Mouse (Mus musculus) spleen, postnatal 10 days (tissue): Measurements from ENCODE around the gene Nupl2.

Experiments
- DNase-seq, 2 experiments: peaks; one replicate each; pipeline ENCODE4 v3.0.0; 2021 to 2022; ENCODE audit warnings: low spot score in 2 of 2

The Nupl2 gene

GRCm38 (mm10) chr5:24208505-24208904 lies 43.7 kb downstream of the Nupl2 start:
- DNase-seq, result no peak

GRCm38 (mm10) chr5:24213861-24214546 lies 49.2 kb downstream of the Nupl2 start:
- DNase-seq, result no peak

GRCm38 (mm10) chr5:24214547-24214878 lies 49.8 kb downstream of the Nupl2 start:
- no peak for DNase-seq

GRCm38 (mm10) chr5:24214900-24215299 lies 50.1 kb downstream of the Nupl2 start:
- DNase-seq, result no peak
